Mouse (Mus musculus) spleen, embryonic (tissue): ENCODE measurements at regions not wholly inside any gene's neighbourhood (a gene's known extent, or its start where the extent isn't known, plus 50 kb on each side); places are given as distances from the start of the nearest gene placed in this dataset.
"Not testable (repeated sequence)": the region's sequence is repeated elsewhere in the genome, so short reads cannot be mapped to it uniquely, and the experiment has no call there.

Source experiments
- CTCF ChIA-PET: fragments of 350-600 bp; sonication (Branson Sonifier 250); formaldehyde crosslinking; loops from one replicate; lab custom pipeline; 2022; lab: Charles Lee

- CTCF ChIA-PET = interaction anchor here (0.6 kb wide), 1 partner anchor 183 kb away, joined by 6 read pairs; no protein-coding TSS in a partner anchor
Measured at GRCm38 (mm10) chr10:119146342-119146741, 93.5 kb downstream of the Cand1 start.

GRCm38 (mm10) chr10:119142866-119143265 is 97.0 kb downstream of the Cand1 start:
- CTCF ChIA-PET = no interaction called here

GRCm38 (mm10) chr10:119142307-119142706 is 97.5 kb downstream of the Cand1 start:
- CTCF ChIA-PET = no interaction called here

GRCm38 (mm10) chr10:119138237-119138636 is 101.6 kb downstream of the Cand1 start:
- CTCF ChIA-PET = no interaction called here

GRCm38 (mm10) chr10:119135489-119135924 is 104.3 kb downstream of the Cand1 start:
- CTCF ChIA-PET = no interaction called here

- CTCF ChIA-PET = no interaction called here
Measured at GRCm38 (mm10) chr10:119134797-119135488, 104.9 kb downstream of the Cand1 start.

GRCm38 (mm10) chr10:119131977-119132376 is 107.9 kb downstream of the Cand1 start:
- CTCF ChIA-PET = no interaction called here

- CTCF ChIA-PET = no interaction called here
Measured at GRCm38 (mm10) chr10:119130676-119131075, 109.2 kb downstream of the Cand1 start.

GRCm38 (mm10) chr10:119128035-119128434 is 111.8 kb downstream of the Cand1 start:
- CTCF ChIA-PET = no interaction called here

- CTCF ChIA-PET = no interaction called here
Measured at GRCm38 (mm10) chr10:119123517-119123916, 116.3 kb downstream of the Cand1 start.

- CTCF ChIA-PET = no interaction called here
Measured at GRCm38 (mm10) chr10:119122347-119122746, 117.5 kb downstream of the Cand1 start.

GRCm38 (mm10) chr10:119121575-119121974 is 118.3 kb downstream of the Cand1 start:
- CTCF ChIA-PET = no interaction called here

GRCm38 (mm10) chr10:119116843-119117390 is 122.9 kb downstream of the Cand1 start:
- CTCF ChIA-PET = interaction anchor here (0.7 kb wide), 1 partner anchor 710 kb away, joined by 6 read pairs; no protein-coding TSS in a partner anchor

- CTCF ChIA-PET = not testable (repeated sequence)
Measured at GRCm38 (mm10) chr10:119115200-119115599, 124.7 kb downstream of the Cand1 start.

GRCm38 (mm10) chr10:119114653-119115052 is 125.2 kb downstream of the Cand1 start:
- CTCF ChIA-PET = no interaction called here

GRCm38 (mm10) chr10:119111886-119112285 is 128.0 kb downstream of the Cand1 start:
- CTCF ChIA-PET = no interaction called here

GRCm38 (mm10) chr10:119111409-119111808 is 128.4 kb downstream of the Cand1 start:
- CTCF ChIA-PET = no interaction called here

GRCm38 (mm10) chr10:119110614-119111013 is 129.2 kb downstream of the Cand1 start:
- CTCF ChIA-PET = interaction anchor here (0.8 kb wide), 1 partner anchor 10 kb away, joined by 3 read pairs; no protein-coding TSS in a partner anchor

GRCm38 (mm10) chr10:119109207-119109606 is 130.6 kb downstream of the Cand1 start:
- CTCF ChIA-PET = no interaction called here

- CTCF ChIA-PET = no interaction called here
Measured at GRCm38 (mm10) chr10:119107728-119108127, 132.1 kb downstream of the Cand1 start.

- CTCF ChIA-PET = no interaction called here
Measured at GRCm38 (mm10) chr10:119106105-119106504, 133.8 kb downstream of the Cand1 start.

- CTCF ChIA-PET = no interaction called here
Measured at GRCm38 (mm10) chr10:119105279-119105881, 134.5 kb downstream of the Cand1 start.

- CTCF ChIA-PET = interaction anchor here (1.3 kb wide), 1 partner anchor 10 kb away, joined by 3 read pairs; no protein-coding TSS in a partner anchor
Measured at GRCm38 (mm10) chr10:119100511-119100910, 139.3 kb downstream of the Cand1 start.
